Mouse (Mus musculus) stomach, postnatal 0 days (tissue): ENCODE measurements around the gene Tinagl1.

ENCODE experiments used
- CTCF ChIP-seq: IDR thresholded peaks from 2 replicates; pipeline ENCODE4 v1.5.1; 2016; ENCODE audit warnings: antibody characterized with exemption, low read depth, mild to moderate bottlenecking, moderate library complexity
- EP300 ChIP-seq: optimal IDR thresholded peaks from 2 replicates; pipeline ENCODE3; 2016; ENCODE audit warnings: antibody characterized with exemption

DNA sequence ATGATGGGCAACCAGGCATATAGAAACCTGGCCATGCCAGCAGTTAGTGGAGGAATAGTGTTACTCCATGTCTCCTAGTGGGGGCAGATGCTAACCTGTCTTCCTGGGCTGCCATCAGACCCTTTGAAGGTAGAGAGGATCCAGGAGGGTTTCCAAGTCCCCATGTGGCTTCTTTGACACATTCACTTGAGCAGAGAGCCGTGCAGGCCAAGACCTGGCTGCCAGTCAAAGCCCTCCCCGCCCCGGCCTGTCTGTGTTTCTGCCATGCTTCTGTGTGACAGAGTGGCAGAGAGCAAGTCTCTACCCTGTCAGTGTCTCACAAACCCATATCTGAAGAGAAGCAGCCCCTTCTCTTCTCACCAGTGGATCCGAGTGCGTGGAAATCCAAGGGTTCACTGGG lies 9.0 kb upstream of the Tinagl1 start:
- TF ChIP-seq CTCF (no peak), EP300 (no peak)
